Mouse (Mus musculus): ENCODE results near the gene Pafah2. TPM values are rescaled to one million over a fixed set of nuclear protein-coding genes. Genes with fewer than 3 reads are reported as not detected.

Pafah2 gene
- 12.0 and 13.0 TPM in 2 replicates for polyA plus RNA-seq (2015; fragmentation: Nextera tagmentation; extraction: Ambion mirVana)

DNA sequence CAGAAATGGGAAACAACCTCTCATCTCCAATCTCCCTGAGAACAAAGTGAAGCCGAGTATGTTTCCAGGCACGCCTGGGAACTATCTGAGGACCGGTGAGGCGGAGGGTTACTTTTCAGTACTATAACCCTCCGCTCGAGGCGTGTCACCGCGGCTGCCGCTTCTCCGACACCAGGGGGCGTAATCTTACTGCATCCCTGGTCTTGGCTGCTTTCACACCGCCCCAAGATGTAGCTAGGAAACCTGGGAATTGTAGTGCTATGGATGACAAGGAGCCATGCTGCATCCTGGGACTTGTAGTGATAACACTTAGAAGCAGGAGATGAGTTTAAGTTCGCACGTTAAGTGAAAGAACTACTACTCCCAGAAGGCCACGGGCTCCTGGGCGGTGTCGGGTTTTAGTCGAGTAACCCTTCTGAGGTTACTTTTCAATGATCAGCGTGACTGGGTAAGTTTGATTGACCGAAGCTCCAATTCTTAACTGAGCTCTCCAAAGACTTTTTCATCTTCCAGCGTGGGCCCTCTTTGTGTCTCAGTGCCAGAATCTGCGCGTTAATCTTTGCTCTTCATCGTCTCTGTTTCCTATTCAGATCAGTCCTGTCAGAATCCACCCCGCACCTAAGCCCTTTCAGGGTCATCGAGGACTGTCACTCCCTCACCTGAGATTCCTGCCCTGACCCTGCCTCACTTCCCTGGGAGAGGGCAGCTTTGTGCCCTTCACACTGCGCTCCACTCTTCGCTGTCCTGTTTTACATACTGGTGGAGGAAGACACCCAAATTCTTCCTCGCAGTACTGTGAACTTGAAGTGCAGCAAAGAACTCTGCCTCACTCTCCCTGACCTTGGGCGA is at the start of gene Pafah2:
Gene Pafah2 (plus strand): TSS at position 344 of the 849 bp plus-strand sequence.
- H3K27ac ChIP-seq = peak within 1 kb of the TSS; percentile 71
- peak within 1 kb of the TSS; percentile 78 for H3K9ac ChIP-seq
- H3K4me3 ChIP-seq = peak within 1 kb of the TSS; percentile 64
- peak within 1 kb of the TSS; percentile 91 for H3K4me2 ChIP-seq
- under 1% methylated on average over 31 of the region's 31 CpGs for WGBS
- H3K36me3 ChIP-seq = no peaks in the 10 kb centered on the region
- H3K27me3 ChIP-seq = no peaks in the 10 kb centered on the region
- ATAC-seq (ENCODE audit: insufficient number of reproducible peaks, insufficient read depth, low FRiP score, low TSS enrichment, low read depth) = peak; percentile 96
- no peaks in the 10 kb centered on the region for H3K9me3 ChIP-seq
- H3K4me1 ChIP-seq = peaks cover 20% of the 10 kb centered on the region

DNA sequence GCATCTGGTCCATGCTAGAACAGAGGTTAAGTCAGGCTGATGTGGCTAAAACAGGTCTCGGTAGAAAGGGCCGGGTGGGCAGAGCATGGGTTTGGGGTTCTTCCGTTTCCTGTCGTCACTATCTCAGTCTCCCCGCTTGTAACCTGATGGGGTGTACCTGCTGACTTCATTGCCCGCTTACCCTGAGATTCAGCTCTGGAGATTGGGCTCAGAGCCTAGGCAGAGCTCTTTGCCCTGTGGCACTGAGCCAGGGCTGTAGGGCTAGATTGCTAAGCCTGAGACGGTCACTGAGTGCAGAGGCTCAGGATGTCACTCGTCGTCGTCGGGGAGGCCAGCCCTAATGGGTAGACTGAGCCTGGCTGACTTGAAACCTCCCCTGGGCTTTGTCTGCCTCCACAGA is 48.0 kb upstream of the Pafah2 start:
- H3K27ac ChIP-seq = no peak overlapping the region
- H3K4me1 ChIP-seq = peaks cover 23% of the 10 kb centered on the region
- WGBS = 71% methylated on average over 11 of the region's 11 CpGs
- no peak overlapping the region for H3K4me2 ChIP-seq
- H3K9me3 ChIP-seq = no peaks in the 10 kb centered on the region
- no peaks in the 10 kb centered on the region for H3K36me3 ChIP-seq
- no peak overlapping the region for H3K4me3 ChIP-seq
- H3K27me3 ChIP-seq = peaks cover 39% of the 10 kb centered on the region
- H3K9ac ChIP-seq = no peak overlapping the region
- no peak for ATAC-seq (ENCODE audit: insufficient number of reproducible peaks, insufficient read depth, low FRiP score, low TSS enrichment, low read depth)

DNA sequence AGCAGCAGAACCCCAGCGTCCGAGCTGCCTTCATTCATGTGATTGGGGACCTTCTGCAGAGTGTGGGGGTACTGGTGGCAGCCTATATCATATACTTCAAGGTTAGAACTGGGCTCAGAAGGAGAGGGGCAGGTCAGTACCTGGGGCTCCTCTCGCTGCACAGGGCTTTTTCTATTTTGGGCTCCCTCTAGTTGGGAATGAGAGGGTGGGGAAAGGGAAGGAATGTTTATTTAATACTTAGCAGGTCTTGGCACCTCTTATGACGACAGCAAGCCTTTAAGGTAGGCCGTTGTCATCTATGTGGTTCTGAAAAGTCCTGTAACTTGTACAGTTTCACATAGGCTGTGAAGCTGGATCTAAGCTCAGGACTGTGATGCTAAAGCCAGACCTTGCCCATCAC is 47.6 kb upstream of the Pafah2 start:
- Histone ChIP-seq H3K36me3 (no peaks in the 10 kb centered on the region), H3K9me3 (no peaks in the 10 kb centered on the region), H3K27me3 (peaks cover 34% of the 10 kb centered on the region), H3K27ac (no peak overlapping the region), H3K9ac (no peak overlapping the region), H3K4me1 (peaks cover 18% of the 10 kb centered on the region), H3K4me3 (no peak overlapping the region), H3K4me2 (no peak overlapping the region)
- 79% methylated on average over 5 of the region's 5 CpGs for WGBS
- no peak for ATAC-seq (ENCODE audit: insufficient number of reproducible peaks, insufficient read depth, low FRiP score, low TSS enrichment, low read depth)

DNA sequence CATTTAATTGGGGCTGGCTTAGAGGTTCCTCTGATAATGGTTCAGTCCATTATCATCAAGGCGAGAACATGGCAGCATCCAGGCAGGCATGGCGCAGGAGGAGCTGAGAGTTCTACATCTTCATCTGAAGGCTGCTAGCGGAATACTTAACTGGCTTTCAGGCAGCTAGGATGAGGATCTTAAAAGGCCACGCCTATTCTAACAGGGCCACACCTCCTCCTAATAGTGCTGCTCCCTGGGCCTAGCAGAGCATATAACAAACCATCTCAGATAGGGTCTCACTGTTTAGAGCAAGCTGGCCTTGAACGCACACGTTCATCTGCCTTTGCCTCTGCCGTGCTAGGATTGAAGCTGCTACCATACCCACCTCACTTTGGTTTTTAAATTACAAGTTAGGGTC is 46.3 kb upstream of the Pafah2 start:
- ATAC-seq (ENCODE audit: insufficient number of reproducible peaks, insufficient read depth, low FRiP score, low TSS enrichment, low read depth) = no peak
- Histone ChIP-seq H3K4me3 (no peak overlapping the region), H3K36me3 (no peaks in the 10 kb centered on the region), H3K27ac (no peak overlapping the region), H3K27me3 (peaks cover 22% of the 10 kb centered on the region), H3K4me2 (no peak overlapping the region), H3K4me1 (peaks cover 14% of the 10 kb centered on the region), H3K9ac (no peak overlapping the region), H3K9me3 (no peaks in the 10 kb centered on the region)
- 90% methylated on average over 7 of the region's 7 CpGs for WGBS

DNA sequence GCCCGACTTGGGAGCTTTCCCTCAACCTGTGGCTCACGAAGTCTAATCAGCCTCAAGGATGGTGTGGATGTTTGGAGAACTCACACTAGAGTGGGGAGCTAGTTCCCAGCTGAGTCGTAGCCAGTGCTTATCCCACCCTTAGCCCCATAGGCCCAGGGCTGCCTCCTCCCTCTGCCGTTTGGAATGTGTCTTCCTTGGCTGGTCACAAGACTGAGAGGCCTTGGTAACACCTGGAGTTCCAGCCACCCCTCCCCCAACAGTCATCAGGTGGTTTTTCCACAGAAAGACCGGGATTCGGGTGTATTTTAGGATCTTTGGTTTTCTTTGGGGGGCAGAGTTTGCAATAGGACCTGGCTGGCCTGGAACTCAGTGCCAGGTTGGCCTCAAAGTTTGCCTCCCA is 45.5 kb upstream of the Pafah2 start:
- WGBS = 88% methylated on average over 6 of the region's 6 CpGs
- H3K27ac ChIP-seq = no peak overlapping the region
- H3K4me2 ChIP-seq = no peak overlapping the region
- ATAC-seq (ENCODE audit: insufficient number of reproducible peaks, insufficient read depth, low FRiP score, low TSS enrichment, low read depth) = no peak
- peaks cover 14% of the 10 kb centered on the region for H3K4me1 ChIP-seq
- H3K36me3 ChIP-seq = no peaks in the 10 kb centered on the region
- H3K27me3 ChIP-seq = peaks cover 14% of the 10 kb centered on the region
- no peak overlapping the region for H3K4me3 ChIP-seq
- H3K9ac ChIP-seq = no peak overlapping the region
- H3K9me3 ChIP-seq = no peaks in the 10 kb centered on the region

DNA sequence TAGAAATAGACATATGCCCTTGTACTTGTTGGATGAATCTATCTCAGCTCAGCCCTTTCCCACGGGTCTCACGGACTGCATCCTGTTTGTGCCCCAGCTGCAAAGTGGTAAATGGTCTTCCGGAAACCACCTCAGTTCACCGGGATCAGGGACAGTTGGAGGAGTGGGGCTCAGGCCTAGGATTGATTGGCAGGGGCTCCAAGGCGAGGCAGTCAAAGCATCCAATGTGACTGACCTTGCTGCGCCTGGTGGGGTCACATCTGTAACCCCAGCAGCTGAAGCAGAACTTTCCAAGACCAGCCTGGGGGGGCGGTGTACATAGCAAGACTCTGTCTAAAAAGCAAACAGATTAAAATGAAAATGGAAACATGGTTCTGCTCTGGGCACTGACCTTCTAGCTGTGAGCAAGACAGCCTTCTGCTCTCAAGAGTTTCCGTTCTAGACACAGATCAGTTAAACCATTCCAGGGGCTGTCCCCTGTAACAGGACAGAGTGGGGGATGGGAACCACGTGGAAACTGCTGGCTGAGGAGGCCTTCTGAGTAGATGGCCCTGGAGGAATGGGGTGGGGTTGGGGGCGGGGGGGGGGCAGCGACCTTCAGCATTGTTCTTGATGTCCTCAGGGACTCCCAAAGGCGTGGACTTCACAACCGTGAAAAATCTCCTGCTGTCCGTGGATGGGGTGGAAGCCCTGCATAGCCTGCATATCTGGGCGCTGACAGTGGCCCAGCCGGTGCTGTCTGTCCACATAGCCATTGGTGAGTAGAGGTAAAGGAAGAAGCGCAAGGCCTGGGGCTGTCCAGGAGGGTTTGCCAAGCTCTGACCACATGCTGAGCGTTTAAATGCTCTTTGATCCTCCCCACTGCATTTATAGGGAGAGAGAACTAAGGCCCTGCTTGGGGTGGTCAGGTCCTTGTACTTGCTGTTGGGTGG is 44.5 kb upstream of the Pafah2 start:
- peaks cover 4% of the 10 kb centered on the region; the same call in 1 of the 2 replicates for H3K27me3 ChIP-seq
- H3K9me3 ChIP-seq = no peaks in the 10 kb centered on the region
- 36% methylated on average over 18 of the region's 18 CpGs for WGBS
- peaks cover 22% of the 10 kb centered on the region for H3K4me1 ChIP-seq
- no peak overlapping the region for H3K4me2 ChIP-seq
- no peak for ATAC-seq (ENCODE audit: insufficient number of reproducible peaks, insufficient read depth, low FRiP score, low TSS enrichment, low read depth)
- H3K36me3 ChIP-seq = no peaks in the 10 kb centered on the region
- H3K9ac ChIP-seq = no peak overlapping the region
- H3K27ac ChIP-seq = no peak overlapping the region
- no peak overlapping the region for H3K4me3 ChIP-seq

DNA sequence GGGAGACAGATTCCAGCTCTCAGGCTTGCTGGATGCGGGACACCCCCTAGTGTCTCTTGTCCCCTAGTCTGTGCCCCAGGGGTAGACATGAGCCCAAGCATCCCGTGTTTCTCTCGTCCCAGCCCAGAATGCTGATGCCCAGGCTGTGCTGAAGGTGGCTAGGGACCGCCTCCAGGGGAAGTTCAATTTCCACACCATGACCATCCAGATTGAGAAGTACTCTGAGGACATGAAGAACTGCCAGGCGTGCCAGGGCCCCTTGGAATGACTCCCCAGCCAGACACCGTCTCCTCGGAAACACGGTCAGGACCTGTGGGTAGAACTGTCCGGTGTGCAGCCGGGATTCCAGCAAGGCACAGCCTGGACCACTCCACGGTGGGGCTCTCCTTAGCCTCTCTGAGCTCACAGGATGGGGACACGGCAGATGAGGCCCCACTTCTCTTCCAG is 43.8 kb upstream of the Pafah2 start:
- ATAC-seq (ENCODE audit: insufficient number of reproducible peaks, insufficient read depth, low FRiP score, low TSS enrichment, low read depth) = no peak
- H3K9me3 ChIP-seq = no peaks in the 10 kb centered on the region
- WGBS = 63% methylated on average over 12 of the region's 12 CpGs
- no peak overlapping the region for H3K4me2 ChIP-seq
- no peak overlapping the region for H3K27ac ChIP-seq
- no peaks in the 10 kb centered on the region for H3K36me3 ChIP-seq
- peaks cover 27% of the 10 kb centered on the region for H3K4me1 ChIP-seq
- no peak overlapping the region for H3K4me3 ChIP-seq
- no peak overlapping the region for H3K9ac ChIP-seq
- H3K27me3 ChIP-seq = peaks cover 4% of the 10 kb centered on the region

DNA sequence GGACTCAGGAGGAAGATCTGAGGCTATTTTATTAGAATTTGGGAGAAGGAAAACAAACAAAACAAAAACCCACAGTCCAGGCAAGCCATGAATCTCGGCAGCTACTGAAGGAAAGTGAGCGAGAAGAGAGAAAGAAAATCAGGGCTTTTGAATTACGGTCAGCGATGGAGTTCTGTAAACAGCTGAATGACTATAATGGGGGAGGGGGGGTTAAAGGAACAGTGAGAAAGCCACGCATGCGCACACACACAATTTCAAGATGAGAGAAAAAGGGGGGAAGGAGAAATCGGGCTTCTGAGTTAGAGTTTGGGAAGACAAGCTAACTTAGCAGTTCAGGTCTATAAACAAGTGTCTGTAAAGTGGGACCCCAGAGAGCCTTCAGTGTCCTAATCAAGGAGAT is 43.2 kb upstream of the Pafah2 start:
- H3K27me3 ChIP-seq = peaks cover 10% of the 10 kb centered on the region
- no peaks in the 10 kb centered on the region for H3K9me3 ChIP-seq
- no peak overlapping the region for H3K9ac ChIP-seq
- no peaks in the 10 kb centered on the region for H3K36me3 ChIP-seq
- H3K27ac ChIP-seq = no peak overlapping the region
- H3K4me2 ChIP-seq = no peak overlapping the region
- H3K4me1 ChIP-seq = peaks cover 31% of the 10 kb centered on the region
- WGBS = 74% methylated on average over 7 of the region's 7 CpGs
- no peak for ATAC-seq (ENCODE audit: insufficient number of reproducible peaks, insufficient read depth, low FRiP score, low TSS enrichment, low read depth)
- H3K4me3 ChIP-seq = no peak overlapping the region

DNA sequence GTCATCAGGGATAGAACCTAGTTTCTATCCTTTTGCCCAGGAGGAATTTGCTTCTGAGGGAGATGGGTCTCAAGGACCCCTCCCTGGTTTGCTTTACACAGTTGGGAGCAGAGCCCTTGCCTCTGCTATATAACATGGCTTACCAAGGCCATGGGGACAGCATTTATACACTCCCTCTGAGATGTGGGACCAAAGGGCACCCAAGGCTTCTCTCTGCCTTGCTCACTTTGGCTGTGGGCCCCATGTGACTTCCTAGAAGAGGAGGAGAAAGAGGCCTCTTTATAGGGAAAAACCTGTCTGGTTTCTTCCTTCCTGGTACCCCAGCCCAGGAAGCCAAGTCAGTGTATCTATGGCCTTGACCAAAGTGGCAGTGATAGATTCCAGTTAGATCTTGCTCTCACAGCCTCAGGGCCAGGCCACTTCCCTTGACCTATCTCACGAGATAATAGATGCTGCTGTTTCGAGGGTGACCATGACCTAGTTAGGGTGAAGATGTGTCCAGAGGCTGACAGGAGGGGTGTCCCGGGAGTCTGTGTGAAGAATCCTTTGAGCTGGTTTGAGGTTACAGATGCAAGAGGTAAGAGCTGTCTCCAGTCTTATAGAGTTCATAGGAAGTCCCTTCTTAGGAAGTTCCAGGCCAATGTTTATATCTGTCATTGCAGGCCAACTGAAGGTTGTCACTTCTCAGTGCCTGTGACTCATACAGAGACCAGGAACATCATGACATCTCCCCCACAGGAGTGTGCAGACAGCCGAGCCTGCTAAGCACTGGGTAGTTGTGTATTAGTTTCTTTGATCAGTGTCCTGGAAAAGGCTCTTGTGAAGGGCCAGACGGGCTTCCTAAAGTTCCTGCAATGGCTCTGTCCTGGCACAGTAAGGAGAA is 42.4 kb upstream of the Pafah2 start:
- Histone ChIP-seq H3K9ac (no peak overlapping the region), H3K4me1 (peaks cover 31% of the 10 kb centered on the region), H3K4me3 (no peak overlapping the region), H3K27ac (no peak overlapping the region), H3K9me3 (no peaks in the 10 kb centered on the region), H3K36me3 (no peaks in the 10 kb centered on the region), H3K27me3 (peaks cover 12% of the 10 kb centered on the region), H3K4me2 (no peak overlapping the region)
- no peak for ATAC-seq (ENCODE audit: insufficient number of reproducible peaks, insufficient read depth, low FRiP score, low TSS enrichment, low read depth)
- 60% methylated on average over 5 of the region's 5 CpGs for WGBS

DNA sequence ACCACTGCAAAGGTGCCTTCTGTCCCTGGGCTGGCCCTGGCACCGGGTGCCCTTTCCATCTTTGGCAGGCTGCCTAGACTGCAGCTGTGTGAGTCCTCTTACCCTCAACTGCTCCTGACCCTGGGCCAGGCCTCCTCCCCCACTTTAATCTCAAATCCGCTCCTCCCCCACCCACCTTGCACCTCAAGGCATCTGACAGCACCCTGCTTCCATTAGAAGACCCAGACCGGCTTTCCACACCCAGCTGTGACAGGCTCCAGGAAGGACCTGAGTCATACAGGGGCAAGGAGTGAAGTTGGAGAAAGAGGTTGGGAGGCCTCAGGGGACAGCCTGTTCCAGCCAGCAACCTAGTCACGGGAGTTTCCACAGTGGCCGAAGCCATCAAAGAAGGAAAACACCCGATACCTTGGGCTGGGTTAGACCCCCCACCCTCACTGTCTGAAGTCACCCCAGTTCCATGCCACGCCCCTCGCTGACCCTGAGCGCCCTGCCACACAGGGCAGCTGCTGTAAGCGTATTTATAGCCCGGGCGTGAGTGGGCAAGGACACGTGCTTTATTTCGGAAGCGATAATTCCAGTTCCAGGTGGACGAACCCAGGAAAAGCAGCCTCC is 40.2 kb upstream of the Pafah2 start:
- Histone ChIP-seq H3K36me3 (no peaks in the 10 kb centered on the region), H3K4me1 (peaks cover 31% of the 10 kb centered on the region), H3K4me3 (no peak overlapping the region), H3K27me3 (peaks cover 12% of the 10 kb centered on the region), H3K27ac (no peak overlapping the region), H3K9me3 (no peaks in the 10 kb centered on the region), H3K4me2 (no peak overlapping the region), H3K9ac (no peak overlapping the region)
- WGBS = 52% methylated on average over 16 of the region's 16 CpGs
- no peak for ATAC-seq (ENCODE audit: insufficient number of reproducible peaks, insufficient read depth, low FRiP score, low TSS enrichment, low read depth)

All from embryonic facial prominence, embryonic 13.5 days (tissue).